Mouse (Mus musculus): ENCODE measurements around the gene Papss1. TPM values are rescaled to one million over a fixed set of nuclear protein-coding genes. Genes with fewer than 3 reads are reported as not detected.
A peak's percentile ranks its signal among the peaks of the same experiment; 100 is the strongest.
"Not testable (repeated sequence)": the region's sequence is repeated elsewhere in the genome, so short reads cannot be mapped to it uniquely, and the experiment has no call there.

Gene Papss1
- 10 to 100 TPM; 10.8 to 14.1 TPM for total RNA-seq (2021)

DNA sequence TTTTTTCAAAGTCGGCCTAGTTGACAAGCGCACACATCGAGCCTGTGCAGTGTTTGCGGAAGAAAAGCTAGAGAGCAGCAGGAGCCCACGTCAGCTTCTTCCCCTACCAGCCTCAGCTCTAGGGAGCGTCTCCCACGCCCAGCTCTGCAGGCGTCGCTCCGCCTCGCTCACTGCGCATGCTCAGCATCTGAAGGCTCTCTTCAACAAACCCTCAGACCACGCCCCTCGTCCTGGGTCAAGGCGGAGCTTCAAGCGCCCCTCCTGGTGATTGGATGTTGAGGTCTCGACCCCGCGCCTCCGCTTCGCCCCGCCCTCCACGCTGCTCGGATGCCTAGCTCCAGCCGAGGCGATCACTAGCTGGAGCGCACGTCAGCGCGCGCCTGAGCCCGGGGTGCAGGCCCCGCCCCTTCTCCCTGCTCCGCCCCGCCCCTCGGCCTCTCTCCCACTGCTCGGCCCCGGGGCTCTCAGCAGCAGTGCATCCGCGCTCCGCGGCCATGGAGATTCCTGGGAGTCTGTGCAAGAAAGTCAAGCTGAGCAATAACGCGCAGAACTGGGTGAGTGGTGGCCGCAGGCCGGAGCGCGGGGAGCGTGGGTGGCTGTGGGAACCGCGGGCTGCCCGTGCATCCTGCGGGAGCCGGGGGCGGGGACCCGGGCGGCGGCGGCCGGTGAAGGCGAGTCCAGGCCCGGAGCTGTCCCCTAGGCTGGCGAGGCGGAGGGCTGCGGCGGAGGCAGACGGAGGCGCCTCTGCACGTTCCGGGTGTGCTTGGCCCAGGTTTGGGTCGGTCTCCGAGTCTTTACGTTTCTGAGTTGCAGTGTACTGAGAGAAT lies at the start of gene Papss1:
Gene Papss1 (plus strand): TSS at position 339 of the 827 bp plus-strand sequence.
- peak; percentile 99 for DNase-seq
- intact Hi-C loops (cut with DNase I), result loop anchor here (10.0 kb wide), 2 partner anchors 840 to 1510 kb away; no protein-coding TSS in a partner anchor

DNA sequence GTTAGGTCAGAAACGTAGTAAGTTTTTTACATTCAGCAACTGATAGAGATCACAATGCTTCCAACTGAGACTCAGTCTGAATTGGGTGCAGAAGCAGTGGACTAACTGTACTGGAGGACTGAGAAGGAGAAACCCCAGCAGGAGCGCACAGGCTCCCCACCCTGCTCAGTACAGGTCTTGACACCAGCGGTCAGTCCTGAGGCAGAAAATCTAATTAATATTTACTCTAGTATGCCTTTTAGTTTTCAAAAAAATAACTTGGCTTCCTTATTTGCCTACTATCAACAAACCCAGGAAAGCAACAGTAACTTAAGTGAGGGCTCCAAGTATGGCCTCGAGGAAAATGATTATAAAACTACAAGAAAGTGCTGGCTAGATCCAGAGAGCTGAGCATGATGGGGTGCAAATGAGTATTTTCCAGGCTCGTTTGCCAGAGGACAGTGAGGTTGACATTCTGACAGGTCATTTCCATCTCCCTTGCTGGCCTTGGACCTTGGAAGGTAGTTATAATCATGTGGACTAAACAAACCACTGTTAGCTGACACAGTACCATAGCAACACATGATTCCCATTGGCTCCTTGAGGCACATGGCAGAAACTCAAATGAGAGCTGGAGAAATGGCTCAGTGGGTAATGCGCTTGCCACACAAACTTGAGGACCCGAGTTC lies 48.1 kb upstream of the Papss1 start:
- intact Hi-C loops (cut with DNase I), result no loop called here
- DNase-seq, result no peak

- intact Hi-C loops (cut with DNase I), result no loop called here
Observed at GRCm38 (mm10) chr3:131517756-131518155, 46.8 kb upstream of the Papss1 start.

DNA sequence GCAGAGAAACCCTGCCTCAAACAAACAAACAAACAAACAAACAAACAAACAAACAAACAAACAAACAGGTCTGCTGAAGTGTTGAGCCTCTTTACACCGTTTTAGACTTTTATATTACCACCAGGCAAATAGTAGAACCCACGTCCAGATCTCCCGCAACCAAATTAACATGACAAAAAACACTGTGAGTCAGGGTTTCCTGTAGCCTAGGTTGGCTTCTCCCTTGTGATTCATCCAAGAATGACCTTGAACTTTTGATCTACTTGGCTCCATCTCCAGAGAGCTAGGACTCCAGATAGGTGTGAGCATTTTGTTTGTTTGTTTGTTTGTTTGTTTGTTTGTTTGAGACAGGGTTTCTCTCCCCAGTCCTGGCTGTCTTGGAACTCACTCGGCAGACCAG lies 43.4 kb upstream of the Papss1 start:
- no peak for DNase-seq
- intact Hi-C loops (cut with DNase I), result no loop called here

More at GRCm38 (mm10) chr3:131517756-131518155, 46.8 kb upstream of the Papss1 start:
- no peak for DNase-seq

DNA sequence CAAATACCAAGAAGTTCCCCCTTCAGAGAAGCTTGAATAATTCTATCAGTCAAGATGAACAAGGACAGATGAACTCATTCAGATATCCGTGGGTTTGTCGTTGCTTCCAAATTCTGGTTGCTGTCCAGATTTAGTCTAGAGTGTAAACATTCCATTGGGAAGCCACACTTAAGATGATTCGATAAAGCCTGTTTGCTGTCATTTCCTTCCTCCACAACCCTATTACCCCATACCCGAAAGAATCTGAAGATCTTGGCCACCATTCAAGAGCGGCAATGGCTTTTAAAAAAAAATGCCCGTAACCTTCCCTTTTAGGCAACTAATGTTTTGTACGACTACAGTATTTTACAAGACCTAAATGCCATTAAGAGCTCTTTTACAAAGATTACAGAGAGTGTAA lies 42.3 kb upstream of the Papss1 start:
- DNase-seq, result no peak
- intact Hi-C loops (cut with DNase I), result no loop called here

DNA sequence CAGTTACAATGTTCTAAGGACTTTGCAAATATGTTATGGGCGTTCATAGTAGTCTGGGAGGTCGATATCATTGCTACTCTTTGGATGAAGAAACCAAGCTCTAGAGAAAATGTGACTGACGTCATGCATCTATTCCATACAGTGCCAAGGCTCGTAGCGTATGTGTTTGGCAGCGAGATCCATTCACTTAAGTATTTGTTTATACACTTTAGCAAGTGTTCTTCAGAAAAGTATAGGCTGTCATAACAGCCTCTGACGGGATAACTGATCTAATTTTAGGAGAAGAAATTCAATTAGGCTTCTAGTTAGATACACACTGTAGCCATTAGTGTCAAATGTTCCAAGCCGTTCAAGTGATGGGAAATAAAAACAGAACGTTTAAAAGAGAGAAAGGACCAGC lies 40.8 kb upstream of the Papss1 start:
- DNase-seq, result no peak
- intact Hi-C loops (cut with DNase I), result loop anchor here (1.0 kb wide), 1 partner anchor 203 kb away; no protein-coding TSS in a partner anchor

- no peak for DNase-seq
- intact Hi-C loops (cut with DNase I), result loop anchor here (1.0 kb wide), 1 partner anchor 204 kb away; no protein-coding TSS in a partner anchor
Observed at GRCm38 (mm10) chr3:131524210-131524609, 40.4 kb upstream of the Papss1 start.

DNA sequence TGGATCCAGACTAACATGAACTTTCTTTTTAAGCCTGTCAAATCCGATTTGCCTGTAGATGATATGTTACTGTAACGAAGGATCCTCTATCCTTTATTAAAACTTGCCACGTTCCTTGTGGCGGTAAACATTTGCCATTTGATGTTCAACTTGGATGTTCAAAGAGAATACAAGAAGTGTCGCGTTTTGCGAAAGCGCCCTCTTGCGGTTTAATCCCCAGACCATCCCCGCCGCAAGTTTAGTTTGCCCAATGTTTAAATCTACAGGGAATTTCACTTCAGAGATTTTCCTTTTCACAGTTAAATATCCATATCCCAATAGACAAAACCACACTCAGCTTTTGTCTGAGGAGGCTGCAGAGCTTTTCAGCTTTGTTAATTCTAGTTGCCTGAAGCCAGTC lies 39.8 kb upstream of the Papss1 start:
- intact Hi-C loops (cut with DNase I), result loop anchor here (1.0 kb wide), 1 partner anchor 204 kb away; no protein-coding TSS in a partner anchor
- DNase-seq, result peak; percentile 38 to 64

GRCm38 (mm10) chr3:131525229-131525628 lies 39.3 kb upstream of the Papss1 start:
- DNase-seq, result no peak
- intact Hi-C loops (cut with DNase I), result no loop called here

- intact Hi-C loops (cut with DNase I), result no loop called here
- no peak for DNase-seq
Observed at GRCm38 (mm10) chr3:131541244-131541942, 23.2 kb upstream of the Papss1 start.

- DNase-seq; intact Hi-C loops (cut with DNase I): not testable (repeated sequence)
Observed at GRCm38 (mm10) chr3:131547562-131547961, 17.0 kb upstream of the Papss1 start.

DNA sequence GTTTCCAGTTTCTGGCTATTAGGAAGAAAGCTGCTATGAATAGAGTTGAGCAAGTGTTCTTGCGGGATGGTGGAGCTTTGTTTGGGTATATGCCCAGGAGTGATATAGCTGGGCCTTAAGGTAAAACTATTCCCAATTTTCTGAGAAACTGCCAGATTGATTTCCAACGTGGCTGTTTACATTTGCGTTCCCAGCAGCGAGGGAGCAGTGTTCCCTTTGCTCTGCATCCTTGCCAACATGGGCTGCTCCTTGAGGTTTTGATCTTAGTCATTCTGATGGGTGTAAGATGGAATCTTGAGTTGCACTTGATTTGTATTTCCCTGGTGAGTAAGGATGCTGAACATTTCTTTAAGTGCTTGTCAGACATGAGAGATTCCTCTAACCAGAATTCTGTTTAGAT lies 14.5 kb upstream of the Papss1 start:
- DNase-seq, result no peak
- intact Hi-C loops (cut with DNase I), result no loop called here

- peak; percentile 23 to 34 for DNase-seq
- intact Hi-C loops (cut with DNase I), result loop anchor here (1.0 kb wide), 2 partner anchors 232 to 252 kb away; no protein-coding TSS in a partner anchor
Observed at GRCm38 (mm10) chr3:131552349-131553254, 12.0 kb upstream of the Papss1 start.

- no peak for DNase-seq
Observed at GRCm38 (mm10) chr3:131555771-131556170, 8.8 kb upstream of the Papss1 start.

DNA sequence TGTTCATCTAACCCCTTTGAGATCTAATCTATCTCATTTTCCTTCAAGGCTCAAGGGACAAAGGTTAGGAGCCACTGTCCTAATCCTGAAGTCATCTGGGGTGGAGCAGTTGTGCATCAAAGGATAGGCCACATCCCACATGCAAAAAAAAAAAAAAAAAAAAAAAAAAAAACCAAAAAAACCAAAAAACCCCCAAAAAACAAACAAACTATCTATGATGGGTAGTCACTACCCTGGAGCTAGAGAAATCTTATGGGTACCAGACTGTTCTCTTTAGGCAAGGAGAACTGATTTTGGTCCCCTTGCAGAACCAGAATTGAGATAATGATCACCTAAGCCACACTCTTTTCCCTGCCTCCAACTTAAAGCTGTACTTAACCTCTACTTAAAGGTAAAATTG lies 3.0 kb upstream of the Papss1 start:
- no peak for DNase-seq
- intact Hi-C loops (cut with DNase I), result loop anchor here (10.0 kb wide), 2 partner anchors 837 to 1507 kb away; no protein-coding TSS in a partner anchor

More at GRCm38 (mm10) chr3:131555771-131556170, 8.8 kb upstream of the Papss1 start:
- intact Hi-C loops (cut with DNase I), result no loop called here

DNA sequence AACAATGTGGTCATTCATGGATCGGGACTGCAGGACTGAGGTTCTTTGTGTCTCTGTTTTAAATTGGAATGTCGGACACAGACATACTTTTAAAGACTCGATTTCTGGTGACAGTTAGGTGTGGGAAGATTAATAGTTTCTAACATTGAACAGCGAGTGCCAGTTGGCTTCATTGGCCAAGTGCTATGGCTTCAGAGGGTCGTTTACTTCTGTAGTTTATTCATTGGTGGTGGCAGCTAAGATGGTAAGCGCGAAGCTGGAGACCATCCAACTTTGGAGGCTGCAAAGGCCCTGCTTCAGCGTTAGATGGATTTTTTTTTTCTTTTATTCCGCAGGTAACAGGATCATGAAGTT lies 666 bp downstream of the Papss1 start:
- intact Hi-C loops (cut with DNase I), result loop anchor here (10.0 kb wide), 2 partner anchors 840 to 1510 kb away; no protein-coding TSS in a partner anchor
- DNase-seq, result no peak

DNA sequence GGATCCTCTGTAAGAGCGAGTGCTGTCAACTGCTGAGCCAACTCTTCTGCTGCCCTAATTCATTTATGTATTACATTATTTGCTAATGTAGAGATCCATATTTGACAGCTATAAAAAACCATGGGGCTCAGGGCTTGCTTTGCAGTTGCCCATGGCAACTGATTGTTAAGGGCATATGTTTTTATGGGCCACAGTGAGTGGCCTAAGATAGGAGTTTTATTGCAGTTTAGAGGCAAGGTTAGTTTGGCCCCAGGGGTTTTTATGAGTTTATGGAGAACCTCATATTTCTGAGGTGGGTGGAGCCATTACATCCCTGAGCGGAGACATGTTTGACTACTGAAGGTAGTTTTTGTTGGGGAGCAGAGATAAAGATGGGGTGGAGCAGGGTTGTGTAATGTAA lies 1.7 kb downstream of the Papss1 start:
- no peak for DNase-seq
- intact Hi-C loops (cut with DNase I), result loop anchor here (10.0 kb wide), 2 partner anchors 841 to 1511 kb away; no protein-coding TSS in a partner anchor

DNA sequence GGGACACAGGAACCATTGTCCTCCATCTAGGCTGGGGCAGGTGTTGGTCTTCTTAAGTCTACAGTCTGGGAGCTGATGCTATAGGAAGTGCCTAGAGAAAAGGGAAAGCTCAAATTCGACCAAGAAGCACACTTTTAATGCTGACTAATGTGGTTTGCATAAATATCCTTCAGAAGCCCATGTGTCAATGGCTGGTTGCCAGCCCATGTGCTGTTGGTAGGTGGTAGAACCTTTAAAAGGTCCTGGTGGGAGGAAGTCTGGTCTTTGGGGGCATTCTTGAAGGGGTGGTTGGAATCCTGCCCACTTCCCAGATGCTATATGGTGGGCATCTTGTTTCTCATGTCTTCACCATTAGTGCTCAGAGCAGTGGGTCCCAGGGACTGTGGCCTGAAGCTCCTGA lies 5.9 kb downstream of the Papss1 start:
- no peak for DNase-seq
- intact Hi-C loops (cut with DNase I), result no loop called here

DNA sequence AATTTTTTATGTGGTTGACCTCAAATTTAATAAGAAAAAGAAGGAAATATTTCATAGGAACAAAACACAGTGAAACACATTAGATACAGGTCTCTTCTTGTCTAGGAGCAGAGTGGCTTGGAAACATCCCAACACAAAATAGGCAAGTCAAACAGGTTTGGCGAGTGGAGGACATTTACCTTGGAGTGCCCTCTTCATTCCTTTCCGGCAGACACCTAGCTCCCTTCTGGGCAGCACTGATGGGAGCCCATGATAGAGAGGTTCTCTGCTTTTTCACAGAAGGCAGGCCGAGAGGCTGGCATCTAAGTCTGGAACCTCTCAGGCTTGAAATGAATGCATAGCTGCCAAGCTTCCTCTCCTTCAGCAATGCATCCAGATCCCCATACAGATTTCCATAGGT lies 9.0 kb downstream of the Papss1 start:
- no peak for DNase-seq
- intact Hi-C loops (cut with DNase I), result no loop called here
